Mouse (Mus musculus): ENCODE data around the gene Mrm2. TPM values are rescaled to one million over a fixed set of nuclear protein-coding genes. Genes with fewer than 3 reads are reported as not detected.

The Mrm2 gene
- total and polyA plus RNA-seq, 2 experiments from 2014 or later = 15.9 to 16.0 TPM

GRCm38 (mm10) chr5:140324058-140324457 is 7.6 kb downstream of the Mrm2 start:
- DNase-seq = no peak
- no peaks in the 10 kb centered on the region for H3K27me3 ChIP-seq (ENCODE audit: insufficient read depth, low read length)
- no peak overlapping the region for H3K4me2 ChIP-seq (ENCODE audit: low read depth)
- no peaks in the 10 kb centered on the region for H3K9me3 ChIP-seq (ENCODE audit: low read length)
- peaks cover 7% of the 10 kb centered on the region; the same call in 1 of the 2 replicates for H3K4me1 ChIP-seq (ENCODE audit: insufficient read depth)
- H3K27ac ChIP-seq (ENCODE audit: low read depth, low read length) = no peak overlapping the region
- 97% methylated on average over 5 of the region's 5 CpGs for WGBS
- H3K4me3 ChIP-seq (ENCODE audit: low read depth, low read length) = no peak overlapping the region
- no peak for TF ChIP-seq CTCF (IDR thresholded peaks at IDR 0.05; ENCODE audit: low read depth)
- no peak overlapping the region for H3K9ac ChIP-seq
- no peak for ATAC-seq
- H3K36me3 ChIP-seq (ENCODE audit: insufficient read depth) = peaks cover 7% of the 10 kb centered on the region; the same call in 1 of the 2 replicates

GRCm38 (mm10) chr5:140321756-140322575 is 9.7 kb downstream of the Mrm2 start:
- no peak for TF ChIP-seq CTCF (IDR thresholded peaks at IDR 0.05; ENCODE audit: low read depth)
- under 1% methylated on average over 17 of the region's 17 CpGs for WGBS
- Histone ChIP-seq H3K27me3 (ENCODE audit: insufficient read depth, low read length) (no peaks in the 10 kb centered on the region), H3K4me3 (ENCODE audit: low read depth, low read length) (peak overlapping the region; percentile 69), H3K4me2 (ENCODE audit: low read depth) (peak overlapping the region; percentile 90), H3K27ac (ENCODE audit: low read depth, low read length) (peak overlapping the region; percentile 78), H3K9me3 (ENCODE audit: low read length) (no peaks in the 10 kb centered on the region), H3K36me3 (ENCODE audit: insufficient read depth) (no peaks in the 10 kb centered on the region; the same call in 1 of the 2 replicates), H3K4me1 (ENCODE audit: insufficient read depth) (peaks cover 7% of the 10 kb centered on the region; the same call in 1 of the 2 replicates), H3K9ac (peak overlapping the region; percentile 91)
- peak; percentile 10; the same call in 1 of the 2 replicates for ATAC-seq
- no peak for DNase-seq

- WGBS = 3% methylated on average over 60 of the region's 60 CpGs
- H3K4me3 ChIP-seq (ENCODE audit: low read depth, low read length) = peak within 1 kb of the TSS; percentile 69
- no peaks in the 10 kb centered on the region; the same call in 1 of the 2 replicates for H3K36me3 ChIP-seq (ENCODE audit: insufficient read depth)
- no peaks in the 10 kb centered on the region for H3K9me3 ChIP-seq (ENCODE audit: low read length)
- TF ChIP-seq CTCF (IDR thresholded peaks at IDR 0.05; ENCODE audit: low read depth) = peak; percentile 29; the same call in 1 of the 2 replicates
- H3K4me1 ChIP-seq (ENCODE audit: insufficient read depth) = peaks cover 7% of the 10 kb centered on the region; the same call in 1 of the 2 replicates
- no peaks in the 10 kb centered on the region for H3K27me3 ChIP-seq (ENCODE audit: insufficient read depth, low read length)
- peak; percentile 97 for ATAC-seq
- H3K9ac ChIP-seq = peak within 1 kb of the TSS; percentile 91
- DNase-seq = peak; percentile 96
- peak within 1 kb of the TSS; percentile 78 for H3K27ac ChIP-seq (ENCODE audit: low read depth, low read length)
- H3K4me2 ChIP-seq (ENCODE audit: low read depth) = peak within 1 kb of the TSS; percentile 90
Observed at GRCm38 (mm10) chr5:140321042-140321755, 10.5 kb downstream of the Mrm2 start, which contains the start of the genes Mad1l1 and Nudt1. TSS of gene Mad1l1 (minus strand) at chr5:140321552. TSS of gene Nudt1 (plus strand) at chr5:140321656.

- Histone ChIP-seq H3K9ac (no peak overlapping the region), H3K27ac (ENCODE audit: low read depth, low read length) (no peak overlapping the region), H3K36me3 (ENCODE audit: insufficient read depth) (peaks cover 20% of the 10 kb centered on the region), H3K4me1 (ENCODE audit: insufficient read depth) (peaks cover 7% of the 10 kb centered on the region; the same call in 1 of the 2 replicates), H3K4me2 (ENCODE audit: low read depth) (no peak overlapping the region), H3K27me3 (ENCODE audit: insufficient read depth, low read length) (no peaks in the 10 kb centered on the region), H3K4me3 (ENCODE audit: low read depth, low read length) (no peak overlapping the region), H3K9me3 (ENCODE audit: low read length) (no peaks in the 10 kb centered on the region)
- no peak for TF ChIP-seq CTCF (IDR thresholded peaks at IDR 0.05; ENCODE audit: low read depth)
- ATAC-seq (no peak), DNase-seq (no peak)
- WGBS = 78% methylated on average over 3 of the region's 3 CpGs
Observed at GRCm38 (mm10) chr5:140316716-140317115, 15.0 kb downstream of the Mrm2 start.

GRCm38 (mm10) chr5:140307602-140308001 is 24.1 kb downstream of the Mrm2 start:
- Histone ChIP-seq H3K27me3 (ENCODE audit: insufficient read depth, low read length) (no peaks in the 10 kb centered on the region), H3K4me1 (ENCODE audit: insufficient read depth) (no peaks in the 10 kb centered on the region), H3K4me2 (ENCODE audit: low read depth) (no peak overlapping the region), H3K36me3 (ENCODE audit: insufficient read depth) (peaks cover 59% of the 10 kb centered on the region), H3K9me3 (ENCODE audit: low read length) (no peaks in the 10 kb centered on the region), H3K27ac (ENCODE audit: low read depth, low read length) (no peak overlapping the region), H3K4me3 (ENCODE audit: low read depth, low read length) (no peak overlapping the region), H3K9ac (no peak overlapping the region)
- WGBS = 93% methylated on average over 14 of the region's 14 CpGs
- ATAC-seq (no peak), DNase-seq (no peak)
- TF ChIP-seq CTCF (IDR thresholded peaks at IDR 0.05; ENCODE audit: low read depth) = no peak

GRCm38 (mm10) chr5:140306016-140306415 is 25.7 kb downstream of the Mrm2 start:
- no peak for ATAC-seq
- TF ChIP-seq CTCF (IDR thresholded peaks at IDR 0.05; ENCODE audit: low read depth) = no peak
- no peak for DNase-seq
- Histone ChIP-seq H3K27me3 (ENCODE audit: insufficient read depth, low read length) (no peaks in the 10 kb centered on the region), H3K4me1 (ENCODE audit: insufficient read depth) (no peaks in the 10 kb centered on the region), H3K9me3 (ENCODE audit: low read length) (no peaks in the 10 kb centered on the region), H3K4me2 (ENCODE audit: low read depth) (no peak overlapping the region), H3K36me3 (ENCODE audit: insufficient read depth) (peaks cover 63% of the 10 kb centered on the region), H3K9ac (no peak overlapping the region), H3K27ac (ENCODE audit: low read depth, low read length) (no peak overlapping the region), H3K4me3 (ENCODE audit: low read depth, low read length) (no peak overlapping the region)
- WGBS = 70% methylated on average over 8 of the region's 8 CpGs
